Mouse (Mus musculus) forelimb bud, embryonic 11.5 days (tissue): ENCODE measurements around the gene Gtf2f2.
"Not testable (repeated sequence)": the region's sequence is repeated elsewhere in the genome, so short reads cannot be mapped to it uniquely, and the experiment has no call there.

Source experiments
- DNase-seq: peaks from one replicate; pipeline ENCODE4 v3.0.0-alpha.2; 2012; ENCODE audit warnings: low read depth, low spot score

The Gtf2f2 gene

DNA sequence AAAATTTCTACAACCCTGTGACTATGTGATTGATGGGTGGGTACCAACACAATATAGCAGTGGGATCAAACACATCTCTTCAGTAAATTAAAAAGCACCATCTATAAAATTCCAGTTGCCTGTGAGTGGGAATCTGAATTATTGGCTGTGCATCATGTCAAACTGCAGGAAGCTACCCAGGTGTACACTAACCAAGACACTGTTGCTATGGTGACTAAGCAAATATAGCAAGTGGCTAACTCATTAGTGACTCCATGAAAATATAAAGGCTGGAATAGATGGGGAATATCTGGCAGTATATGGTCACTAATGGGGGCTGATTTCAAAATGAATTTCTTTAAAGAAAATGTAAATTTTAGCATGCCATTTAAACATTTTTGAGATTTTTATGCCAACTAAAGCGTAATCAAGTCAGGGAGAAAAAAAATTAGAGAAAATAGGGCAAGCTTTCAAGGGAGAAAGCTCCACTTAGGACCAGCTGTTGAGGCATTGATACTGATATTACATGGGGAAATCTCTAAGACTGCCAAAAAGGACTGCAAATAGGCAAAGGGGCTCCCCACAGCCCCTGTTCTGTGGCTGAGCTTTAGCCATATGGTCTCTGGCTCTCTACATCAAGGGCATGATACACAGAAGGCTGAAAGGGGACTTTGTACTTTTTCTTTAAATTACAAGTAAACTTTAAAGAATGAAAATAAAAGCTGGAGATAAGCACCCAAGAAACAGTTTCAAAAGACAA, 87.2 kb downstream of the Gtf2f2 start:
- no peak for DNase-seq

DNA sequence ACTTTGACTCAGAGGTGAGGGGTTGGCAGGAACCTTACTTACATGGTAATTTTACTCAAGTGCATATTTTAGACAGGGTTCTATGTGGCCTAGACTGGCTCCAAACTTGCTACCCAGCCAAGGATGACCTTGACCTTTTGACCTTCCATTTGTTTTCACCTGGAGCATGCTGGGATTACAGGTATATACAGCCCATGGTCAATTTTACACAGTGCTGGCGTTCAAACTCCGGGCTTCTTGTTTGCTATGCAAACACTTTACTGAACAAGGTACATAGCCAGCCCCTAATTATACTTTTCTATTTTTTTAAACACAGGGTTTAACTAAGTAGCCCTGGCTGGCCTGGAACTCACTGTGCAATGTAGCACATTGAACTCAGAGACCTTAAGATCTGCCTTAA, 98.0 kb downstream of the Gtf2f2 start:
- no peak for DNase-seq

DNA sequence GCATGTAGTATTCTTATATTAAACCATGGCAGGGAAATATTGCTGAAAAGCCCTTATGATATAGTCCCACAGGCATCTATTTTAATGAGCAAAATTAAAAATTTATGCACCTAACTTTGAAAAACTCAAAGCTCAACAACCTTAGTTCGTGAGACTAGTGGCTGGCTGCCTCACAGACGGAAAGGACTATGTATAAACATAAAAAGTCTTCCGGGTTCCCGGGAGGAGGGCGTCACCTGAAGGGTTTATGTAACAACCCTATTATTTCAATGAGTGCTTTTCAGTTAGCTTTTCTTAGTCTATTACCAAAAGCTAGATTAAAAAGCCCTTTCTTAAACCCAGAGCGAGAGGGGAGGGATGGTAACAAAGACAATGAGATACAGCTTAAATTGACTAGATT, 98.7 kb downstream of the Gtf2f2 start:
- no peak for DNase-seq

DNA sequence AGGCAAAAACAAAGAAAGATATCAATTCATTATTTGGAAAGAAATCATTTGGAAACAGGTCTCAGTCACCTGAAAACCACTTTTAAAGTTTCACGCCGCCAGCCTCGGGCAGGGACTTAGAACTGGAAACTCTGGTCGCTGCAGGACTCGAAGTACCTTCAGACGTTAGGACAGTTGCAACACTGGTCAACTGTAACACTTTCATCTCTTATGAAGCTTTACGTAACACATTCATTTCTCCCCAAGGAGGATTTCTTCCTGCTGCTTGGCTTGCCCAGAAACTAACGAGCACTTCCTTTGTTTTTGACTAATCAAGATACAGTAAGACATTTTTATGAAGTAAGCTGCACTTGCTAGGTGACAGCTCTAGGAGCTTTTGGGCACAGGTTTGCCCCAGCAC, 103.7 kb downstream of the Gtf2f2 start:
- no peak for DNase-seq

DNA sequence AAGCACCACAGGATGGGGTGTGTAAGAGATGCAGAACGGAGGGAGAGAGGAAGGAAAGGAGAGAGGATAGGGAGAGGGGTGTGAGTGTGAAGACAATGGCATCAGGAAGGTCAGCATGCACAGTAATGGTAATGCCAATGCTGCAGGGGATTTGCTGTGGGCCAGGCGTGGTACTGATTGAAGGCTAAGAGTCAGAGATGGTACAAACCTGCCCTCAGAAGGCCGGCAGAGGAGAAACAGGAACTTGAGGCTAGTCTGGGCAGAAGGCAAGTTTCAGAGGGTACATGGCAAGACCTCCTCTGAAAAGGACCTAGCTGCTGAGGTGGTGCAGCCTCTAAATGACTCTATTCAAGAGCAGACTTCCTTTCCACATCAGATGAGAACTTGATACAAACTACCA, 105.7 kb downstream of the Gtf2f2 start:
- DNase-seq: no peak

DNA sequence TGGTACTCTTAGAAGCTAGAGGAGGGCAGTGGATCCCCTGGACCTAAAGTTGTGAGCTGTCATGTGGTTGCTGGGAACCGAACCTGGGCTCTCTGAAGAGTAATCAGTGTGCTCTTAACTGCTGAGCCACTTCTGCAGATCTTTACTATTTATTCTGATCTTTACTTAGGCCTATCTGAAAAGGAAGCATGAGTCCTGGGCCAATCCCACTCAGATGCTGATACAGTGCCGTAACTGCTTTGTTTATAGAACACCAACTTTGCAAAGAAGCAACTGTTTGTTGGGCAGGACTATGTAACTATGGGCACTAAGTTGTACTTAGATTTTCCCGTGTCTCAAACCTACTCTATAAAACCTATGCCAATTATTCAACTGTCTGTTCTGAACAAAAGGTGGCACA, 107.5 kb downstream of the Gtf2f2 start:
- DNase-seq: no peak

DNA sequence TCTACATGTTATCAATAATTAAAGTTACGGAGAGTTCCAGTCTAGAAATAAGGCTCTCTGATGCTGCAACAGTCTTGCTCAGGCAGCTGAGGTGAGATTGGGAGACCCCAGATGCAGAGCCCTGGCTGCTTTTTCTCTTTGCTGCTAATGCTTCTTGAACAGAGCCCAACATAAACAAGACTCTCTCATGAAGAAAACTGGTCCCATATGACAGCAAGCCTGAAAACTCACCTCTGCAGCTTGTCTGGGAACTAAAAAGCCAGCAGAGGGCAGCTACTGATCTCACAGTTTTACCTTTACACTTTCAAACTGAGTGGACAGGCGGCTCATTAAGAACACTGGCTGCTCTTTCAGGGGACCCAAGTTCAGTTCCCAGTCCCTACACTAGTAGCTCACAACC, 108.7 kb downstream of the Gtf2f2 start:
- DNase-seq: no peak

DNA sequence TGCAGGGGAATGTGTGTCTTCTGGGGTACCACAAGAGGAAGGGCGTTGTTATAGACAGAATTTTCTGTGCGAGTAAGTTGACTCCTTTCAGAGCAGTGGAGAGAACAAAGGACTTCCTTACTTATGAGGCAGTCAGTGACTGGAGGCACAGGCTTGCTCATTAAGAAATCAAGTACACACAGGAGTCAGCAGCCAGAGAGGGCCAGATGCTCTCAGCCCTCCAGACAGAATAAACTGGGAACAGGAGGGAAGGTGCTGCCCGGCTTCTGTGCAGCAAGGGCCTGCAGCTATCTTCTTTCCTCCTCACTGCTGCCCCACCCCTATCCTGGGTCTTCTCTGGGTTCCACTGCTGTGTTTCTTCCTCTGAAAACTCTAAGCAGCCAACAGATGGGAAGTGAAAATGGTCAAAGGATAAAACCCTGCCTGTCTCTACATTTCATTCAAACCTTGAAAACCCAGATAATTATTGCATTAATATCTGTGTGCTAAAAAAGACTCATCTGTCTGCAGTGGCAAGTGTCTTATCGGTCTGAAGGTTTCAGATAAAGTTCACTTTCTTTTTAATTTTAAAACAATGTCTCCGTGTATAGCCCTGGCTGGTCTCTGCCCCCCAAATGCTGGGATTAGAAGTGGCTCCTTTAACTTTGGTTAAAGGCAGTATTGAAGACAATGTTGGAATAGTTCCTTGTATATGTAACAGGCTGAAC, 109.7 kb downstream of the Gtf2f2 start:
- DNase-seq: peak; percentile 34

DNA sequence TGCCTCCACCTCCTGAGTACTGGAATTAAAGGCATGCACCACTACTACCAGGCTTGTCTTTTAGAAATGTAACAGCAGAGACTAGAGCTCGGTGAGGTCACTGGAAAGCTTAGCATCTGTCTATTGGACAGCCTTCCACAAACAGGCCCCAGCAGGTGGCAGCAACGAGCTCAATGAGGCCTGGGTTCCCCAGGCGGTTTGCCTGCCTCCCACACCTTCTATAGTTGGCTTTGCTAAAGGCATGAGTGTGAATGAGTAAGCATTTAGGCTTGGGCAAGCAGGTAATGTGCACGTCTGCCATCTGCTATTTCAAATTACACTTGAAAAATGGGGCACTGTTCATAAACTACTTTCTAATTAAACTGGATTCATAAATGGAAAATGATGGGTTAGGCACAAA, 111.1 kb downstream of the Gtf2f2 start:
- peak; percentile 83 for DNase-seq

DNA sequence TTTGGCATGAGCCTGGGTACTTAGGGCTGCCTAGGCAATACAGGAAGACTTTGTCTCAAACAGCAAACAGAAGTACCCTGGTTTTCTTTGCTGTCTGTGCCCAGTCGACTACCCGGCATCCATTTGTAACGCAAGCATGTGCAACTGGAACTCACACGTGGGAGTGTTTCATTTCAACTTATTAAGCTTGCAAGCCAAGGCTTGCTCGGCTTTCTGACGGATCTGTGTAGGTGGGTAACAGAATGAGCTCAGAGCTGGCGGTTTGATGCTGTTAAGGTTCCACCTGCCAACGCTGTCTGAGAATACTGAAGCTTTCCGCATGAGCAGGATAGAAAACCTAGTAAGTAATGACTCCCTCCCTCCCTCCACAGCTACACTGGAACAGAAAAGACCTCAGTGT, 118.5 kb downstream of the Gtf2f2 start:
- no peak for DNase-seq

DNA sequence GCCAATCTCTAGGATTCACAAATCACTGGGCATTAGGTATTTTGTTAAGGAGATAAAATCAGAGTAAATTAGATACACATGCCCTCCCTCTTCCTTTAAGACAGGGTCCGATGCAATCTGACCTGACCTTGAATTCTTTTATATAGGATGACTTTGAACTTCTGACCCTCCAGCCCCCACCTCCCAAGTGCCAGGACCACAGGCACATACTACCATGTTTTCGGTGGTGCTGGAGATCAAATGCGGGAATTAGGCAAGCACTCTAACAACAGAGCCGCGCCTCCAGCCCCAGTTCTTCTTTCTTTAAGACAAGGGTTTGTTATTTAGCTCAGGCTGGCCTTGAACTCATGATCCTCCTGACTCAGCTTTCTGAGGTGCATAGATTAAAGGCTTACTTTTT, 126.8 kb downstream of the Gtf2f2 start:
- no peak for DNase-seq

DNA sequence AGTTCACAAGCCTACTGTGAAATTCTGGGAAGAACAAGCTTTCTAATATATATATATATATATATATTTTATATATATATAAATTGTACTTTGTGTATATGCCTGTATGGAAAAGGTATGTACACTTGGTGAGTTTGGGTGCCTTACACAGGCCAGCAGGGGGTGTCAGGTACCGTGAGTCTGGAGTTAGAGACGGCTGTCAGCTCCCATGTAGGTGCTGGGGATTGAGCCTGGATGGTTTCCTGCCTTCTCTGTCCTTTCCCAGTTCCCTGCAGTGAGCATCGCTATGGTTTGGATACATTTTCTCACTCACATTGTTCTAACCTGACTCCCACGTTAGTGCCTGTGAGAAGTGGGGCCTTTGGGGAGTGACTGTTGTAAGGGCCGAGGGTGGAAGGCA, 127.3 kb downstream of the Gtf2f2 start:
- DNase-seq: no peak

DNA sequence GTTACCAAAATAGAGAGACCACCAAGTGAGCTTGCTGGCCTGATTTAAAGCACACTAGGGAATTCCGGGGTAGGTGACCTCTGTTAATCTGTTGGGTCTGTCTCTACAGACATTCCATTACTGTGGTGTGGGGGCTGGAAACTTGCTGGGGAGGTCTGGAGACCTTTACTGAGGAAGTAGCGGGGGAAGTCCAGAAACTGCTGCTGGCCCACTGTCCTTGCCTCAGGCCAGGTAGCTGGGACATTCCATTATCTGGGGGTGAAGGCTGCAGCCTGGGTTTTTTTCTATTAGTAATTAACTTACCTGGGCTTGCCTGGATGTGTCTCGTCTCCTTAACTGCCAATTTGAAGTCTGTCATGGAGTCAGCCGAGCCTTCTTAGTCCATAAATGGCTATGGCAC, 128.8 kb downstream of the Gtf2f2 start:
- no peak for DNase-seq

DNA sequence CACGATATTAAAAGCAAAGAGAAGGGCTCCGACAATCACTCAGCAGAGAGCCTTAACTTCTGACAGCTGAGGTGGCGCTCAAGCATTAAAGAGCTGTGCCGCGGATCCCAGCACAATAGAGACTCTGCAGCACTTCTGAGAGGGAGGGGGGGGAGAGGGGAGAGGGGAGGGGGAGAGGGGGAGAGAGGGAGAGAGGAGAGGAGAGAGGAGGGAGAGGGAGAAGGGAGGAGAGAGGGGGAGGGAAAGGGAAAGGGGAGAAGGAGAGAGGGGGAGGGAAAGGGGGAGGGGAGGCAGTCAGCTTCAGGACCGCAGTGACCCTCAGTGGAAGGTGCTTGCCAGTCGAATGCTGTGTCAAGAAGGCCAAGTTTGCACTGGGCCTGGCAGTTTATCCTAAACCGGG, 131.7 kb downstream of the Gtf2f2 start:
- DNase-seq: no peak

DNA sequence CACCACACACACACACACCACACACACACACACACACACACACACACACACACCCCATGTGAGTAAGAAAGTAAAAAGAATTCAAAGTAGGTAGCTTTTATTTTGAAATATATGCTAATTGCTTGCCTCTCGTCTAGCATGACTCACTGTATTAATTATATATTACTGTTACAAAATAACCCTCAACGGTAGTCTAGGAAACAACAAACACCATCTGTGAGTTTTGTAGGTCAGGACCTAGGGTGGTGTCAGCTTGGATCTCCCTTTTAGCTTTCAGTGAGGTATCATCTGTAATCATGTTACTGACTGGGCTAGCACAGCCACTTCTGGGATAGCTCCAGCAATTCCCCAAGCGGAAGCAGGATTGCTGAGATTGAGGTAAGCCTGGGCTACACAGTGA, 133.4 kb downstream of the Gtf2f2 start:
- no peak for DNase-seq

DNA sequence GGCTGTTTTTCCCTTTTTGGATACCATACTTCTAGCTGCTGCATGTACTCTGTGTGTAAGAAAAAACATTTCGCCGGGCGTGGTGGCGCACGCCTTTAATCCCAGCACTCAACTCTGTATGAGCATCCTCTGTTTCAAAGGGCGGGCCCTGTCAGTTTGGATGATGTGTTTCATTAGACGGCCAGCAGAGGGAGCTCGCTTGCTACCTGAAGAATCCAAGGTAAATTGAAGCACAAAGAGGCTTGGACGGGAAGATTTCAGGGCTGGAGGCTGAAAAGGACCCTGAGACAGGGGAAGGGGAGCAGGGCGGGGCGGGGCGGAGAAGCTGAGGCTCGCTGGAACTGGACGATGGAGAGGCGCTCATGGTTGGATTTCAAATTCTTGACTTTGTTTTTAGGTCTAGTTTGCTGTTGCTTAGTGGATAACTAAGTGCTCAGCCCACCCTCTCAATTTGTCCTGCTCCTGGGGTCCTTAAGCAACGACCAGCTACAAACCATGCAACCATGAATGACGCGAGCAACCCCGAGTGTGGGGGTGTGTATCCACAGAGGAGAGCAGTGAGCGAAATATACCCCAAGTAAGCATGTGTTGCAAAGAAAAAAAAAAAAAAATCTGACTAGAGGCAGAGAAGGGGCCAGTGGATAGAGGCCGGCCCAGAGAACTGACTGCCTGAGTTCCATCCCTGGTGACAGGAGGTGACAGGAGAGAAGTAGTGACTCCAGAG, 134.2 kb downstream of the Gtf2f2 start:
- peak; percentile 90 for DNase-seq

DNA sequence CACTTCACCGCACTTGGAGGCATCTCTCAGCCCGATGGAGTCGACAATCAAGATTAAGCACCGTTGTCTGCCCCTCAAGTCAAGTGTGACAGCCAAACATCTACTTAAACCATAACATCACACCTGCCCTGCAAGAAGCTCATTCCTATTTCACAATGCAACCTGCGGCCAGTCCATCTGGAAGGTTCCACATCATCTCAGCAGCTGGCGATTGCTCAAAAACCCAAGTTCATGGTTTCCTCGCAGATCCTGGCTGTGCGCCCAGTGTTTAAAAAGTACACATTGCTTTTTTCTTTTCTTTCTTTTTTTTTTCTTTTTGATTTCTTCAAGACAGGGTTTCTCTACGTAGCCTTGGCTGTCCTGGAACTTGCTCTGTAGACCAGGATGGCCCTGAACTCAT, 137.1 kb downstream of the Gtf2f2 start:
- DNase-seq: no peak

DNA sequence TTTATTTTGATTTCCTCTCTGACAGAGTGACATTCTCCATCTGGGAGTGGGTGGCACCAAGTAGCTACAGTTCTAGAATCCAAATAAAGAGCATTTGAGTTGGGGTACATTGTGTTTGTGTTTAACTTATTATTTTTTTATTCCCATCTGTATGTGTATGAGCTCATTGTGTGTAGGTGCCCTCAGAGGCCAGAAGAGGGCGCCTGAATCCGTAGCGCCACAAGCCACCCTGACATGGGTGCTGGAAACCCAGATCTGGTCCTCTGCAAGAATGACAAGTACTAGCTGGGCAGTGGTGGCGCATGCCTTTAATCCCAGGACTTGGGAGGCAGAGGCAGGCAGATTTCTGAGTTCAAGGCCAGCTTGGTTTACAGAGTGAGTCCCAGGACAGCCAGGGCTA, 138.9 kb downstream of the Gtf2f2 start:
- no peak for DNase-seq

DNA sequence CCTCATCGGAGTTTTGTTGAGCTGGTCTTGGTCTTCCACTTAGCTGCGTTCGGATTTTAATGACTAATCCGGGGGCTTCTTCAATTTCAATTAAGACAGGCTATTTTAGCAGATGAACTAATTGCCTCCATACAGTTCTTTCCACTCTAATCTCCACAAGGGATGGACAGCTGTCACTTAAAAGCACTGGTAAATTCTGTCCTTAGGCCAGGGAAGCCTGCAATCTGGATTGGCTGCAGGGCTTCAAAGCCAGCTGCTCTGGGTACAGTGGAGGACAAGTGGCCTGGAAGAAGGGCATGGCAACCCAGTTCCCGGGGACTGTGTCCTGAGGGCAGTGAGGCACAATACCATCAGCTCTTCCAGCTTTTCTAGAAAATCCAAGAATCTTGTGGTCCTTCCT, 139.6 kb downstream of the Gtf2f2 start:
- no peak for DNase-seq

DNA sequence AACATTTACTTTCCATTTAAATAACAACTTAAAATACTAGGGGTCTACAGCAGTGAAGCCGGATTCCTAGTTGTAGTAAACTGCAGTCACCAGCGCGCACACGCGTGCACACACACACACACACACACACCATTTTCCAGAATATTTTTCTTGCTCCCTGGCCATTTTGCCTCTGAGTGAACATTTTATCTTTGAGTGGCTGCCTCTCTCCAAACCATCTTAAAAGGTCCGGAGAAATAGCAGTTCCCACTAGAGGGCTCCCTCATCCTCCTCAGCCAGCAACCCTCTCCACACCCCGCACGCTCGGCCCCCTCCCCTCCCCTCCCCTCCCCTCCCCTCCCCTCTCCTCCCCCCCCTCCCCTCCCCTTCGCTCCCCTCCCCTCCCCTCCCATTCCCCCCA, 140.0 kb downstream of the Gtf2f2 start:
- DNase-seq: peak; percentile 73

DNA sequence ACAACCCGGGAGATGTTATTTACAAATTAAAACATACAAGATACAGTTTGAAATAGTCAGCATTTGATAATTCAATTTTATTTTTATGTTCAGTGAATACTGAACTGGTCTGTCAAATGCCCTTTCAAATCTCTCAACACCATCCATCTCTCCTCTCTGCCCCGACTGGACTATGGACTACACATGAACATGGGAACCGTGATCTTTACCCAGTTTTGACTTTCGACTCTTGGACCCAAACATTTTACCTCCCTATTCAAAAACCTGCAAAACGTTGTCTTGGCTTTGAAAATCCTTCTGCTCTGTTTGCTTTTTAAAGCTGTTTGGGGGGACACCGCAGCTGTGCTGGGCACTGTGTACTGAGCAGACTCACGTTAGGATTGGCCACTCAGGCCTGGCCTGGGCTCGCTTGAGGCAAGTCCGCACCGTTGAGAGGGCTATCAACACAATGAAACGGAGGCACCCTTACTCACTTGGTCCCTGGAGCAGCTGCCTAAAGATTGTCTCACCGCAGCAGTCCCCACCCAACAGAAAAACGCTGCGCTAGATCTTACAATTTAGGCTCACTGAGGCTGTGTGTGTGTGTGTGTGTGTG, 140.8 kb downstream of the Gtf2f2 start:
- DNase-seq: no peak

DNA sequence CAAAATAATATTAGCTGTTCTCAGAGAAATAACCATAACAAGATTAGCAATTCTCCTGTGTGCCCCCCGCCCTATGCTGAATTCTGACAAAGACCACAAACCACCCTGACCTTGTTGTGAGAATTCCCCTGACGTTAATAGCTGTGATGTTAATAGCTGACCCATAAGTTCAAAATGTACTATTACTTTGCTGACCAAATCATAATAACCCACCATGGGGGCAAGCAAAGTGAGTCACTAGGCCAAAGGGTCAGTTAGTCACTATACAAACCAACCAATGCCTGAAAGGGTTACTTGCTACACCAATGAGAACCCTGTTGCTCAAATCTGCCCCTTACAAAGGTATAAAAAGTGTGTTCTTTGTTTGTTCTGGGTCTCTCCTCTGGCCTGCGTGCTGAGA, 142.6 kb downstream of the Gtf2f2 start:
- DNase-seq: not testable (repeated sequence)
